8 mouse cellular contexts compared by ENCODE assay signal in genomic region chr17:13336979-13337749, GRCm38 (mm10). TPM values are rescaled to one million over a fixed set of nuclear protein-coding genes. Genes with fewer than 3 reads are reported as not detected.
A peak's percentile ranks its signal among the peaks of the same experiment; 100 is the strongest.
DNase-seq lines count a peak whose midpoint lies in the region; ATAC-seq and TF ChIP-seq lines count a peak whose summit lies in the region.
"Not testable (repeated sequence)": the region's sequence is repeated elsewhere in the genome, so short reads cannot be mapped to it uniquely, and the experiment has no call there.

No protein-coding gene starts in this region.

- not testable (repeated sequence) for H3K27ac ChIP-seq in hindbrain, postnatal 0 days; lung, embryonic 14.5 days (ENCODE audit: low read depth); neural tube, embryonic 15.5 days (replicated peaks)

- not testable (repeated sequence) for H3K4me1 ChIP-seq in hindbrain, postnatal 0 days (ENCODE audit: insufficient read depth, low read length); lung, embryonic 14.5 days (ENCODE audit: insufficient read depth); neural tube, embryonic 15.5 days

- peak; percentile 90 for ATAC-seq in common myeloid progenitor, adult 5-6 weeks (replicated peaks; ENCODE audit: low read depth, poor library complexity, severe bottlenecking)
- peak; percentile 91 for ATAC-seq in hindbrain, postnatal 0 days
- peak; percentile 83 for ATAC-seq in lung, embryonic 14.5 days (ENCODE audit: insufficient read depth)
- peak; percentile 85 for ATAC-seq in neural tube, embryonic 15.5 days (ENCODE audit: low FRiP score)

- H3K4me2 ChIP-seq in hindbrain, postnatal 0 days (ENCODE audit: low read depth, low read length); lung, embryonic 14.5 days; neural tube, embryonic 15.5 days: not testable (repeated sequence)

- 64% methylated on average over 9 of the region's 9 CpGs for WGBS in hindbrain, postnatal 0 days
- 57% methylated on average over 9 of the region's 9 CpGs for WGBS in lung, embryonic 14.5 days
- 67% methylated on average over 9 of the region's 9 CpGs for WGBS in neural tube, embryonic 15.5 days

- peak; percentile 70 for DNase-seq in adipocyte (ENCODE audit: low spot score)
- DNase-seq in gastrocnemius, adult 18-20 months (ENCODE audit: low spot score): peak; percentile 41
- peak; percentile 77 for DNase-seq in hindbrain, postnatal 0 days (ENCODE audit: low spot score)
- DNase-seq in layer of hippocampus, adult 9-11 months: peak; percentile 66
- DNase-seq in lung, embryonic 14.5 days: peak; percentile 84
- peak; percentile 21 for DNase-seq in thymus, postnatal 14 days

- not testable (repeated sequence) for H3K36me3 ChIP-seq in hindbrain, postnatal 0 days (ENCODE audit: insufficient read depth, low read length); lung, embryonic 14.5 days (ENCODE audit: insufficient read depth); neural tube, embryonic 15.5 days

- TF ChIP-seq CTCF in hindbrain, postnatal 0 days (IDR thresholded peaks at IDR 0.05; ENCODE audit: low read depth): peak; percentile 73
- peak; percentile 74 for TF ChIP-seq CTCF in lung, embryonic 14.5 days (IDR thresholded peaks at IDR 0.05; ENCODE audit: low read depth)

- H3K4me3 ChIP-seq in hindbrain, postnatal 0 days (ENCODE audit: low read length); lung, embryonic 14.5 days (ENCODE audit: low read depth, low read length); neural tube, embryonic 15.5 days (replicated peaks): not testable (repeated sequence)

- H3K9me3 ChIP-seq in hindbrain, postnatal 0 days (ENCODE audit: low read length); lung, embryonic 14.5 days (ENCODE audit: low read depth, low read length): not testable (repeated sequence)
- H3K9me3 ChIP-seq in neural tube, embryonic 15.5 days (replicated peaks): peaks cover 16% of the 10 kb centered on the region; the same call in 1 of the 2 replicates

- H3K9ac ChIP-seq in hindbrain, postnatal 0 days (replicated peaks; ENCODE audit: low read length); lung, embryonic 14.5 days; neural tube, embryonic 15.5 days (replicated peaks): not testable (repeated sequence)

- H3K27me3 ChIP-seq in hindbrain, postnatal 0 days (ENCODE audit: insufficient read depth, low read length); lung, embryonic 14.5 days (ENCODE audit: insufficient read depth, low read length); neural tube, embryonic 15.5 days (replicated peaks): not testable (repeated sequence)

RNA-seq across cellular contexts. Expression of gene Tcp10c, which starts 17.2 kb away (rescaled TPM):
- not detected in 2 replicates for total RNA-seq in common myeloid progenitor, adult 5-6 weeks (2017)
- total RNA-seq in gastrocnemius, adult 18-20 months (2021): not detected
- not detected in 2 replicates for total RNA-seq in hindbrain, postnatal 0 days (2014; rRNA removed)
- polyA plus RNA-seq in hindbrain, postnatal 0 days (2015; fragmentation: Nextera tagmentation; extraction: Ambion mirVana): not detected in 2 replicates
- polyA plus RNA-seq in lung, embryonic 14.5 days (2014; fragmentation: Nextera tagmentation; extraction: Ambion mirVana): not detected in 2 replicates
- polyA plus RNA-seq in neural tube, embryonic 15.5 days (2015; fragmentation: Nextera tagmentation; extraction: Ambion mirVana): not detected in 2 replicates

Comparison
In these comparisons a context has a peak if more than half of its experiments do, and no peak if none do; other contexts are left out.
1. DNase-seq: peak in every context shown above with its lines; median percentile 84 in lung, embryonic 14.5 days; 77 in hindbrain, postnatal 0 days; 70 in adipocyte; 66 in layer of hippocampus, adult 9-11 months; 41 in gastrocnemius, adult 18-20 months; 21 in thymus, postnatal 14 days.